Mouse (Mus musculus) liver, embryonic 18 days (tissue): Measurements from ENCODE around the gene Fgfr2. TPM values are rescaled to one million over a fixed set of nuclear protein-coding genes. Genes with fewer than 3 reads are reported as not detected.

Source experiments
- polyA plus RNA-seq: library from polyadenylated mRNA; depleted of rRNA; stranded (reverse); fragments of >200 nt; gene quantifications from 2 replicates; pipeline ENCODE4 v1.2.3, GENCODE M21; 2012; rRNA removed

The Fgfr2 gene
- polyA plus RNA-seq, 1 experiment, result 18.0 TPM

Other genes with a start within 250 kb of the Fgfr2 start
- 11.5 and 11.8 TPM in 2 replicates for gene Zranb1, start 192.2 kb downstream of the Fgfr2 start, polyA plus RNA-seq
- gene Ctbp2, start 1.0 kb upstream of the Fgfr2 start, polyA plus RNA-seq, result 7.3 and 8.5 TPM in 2 replicates